7 mouse cellular contexts compared by ENCODE assay signal in genomic region chr7:141447110-141447991, GRCm38 (mm10). TPM values are rescaled to one million over a fixed set of nuclear protein-coding genes. Genes with fewer than 3 reads are reported as not detected.
DNase-seq lines count a peak whose midpoint lies in the region; ATAC-seq lines count a peak whose summit lies in the region.

Gene Rplp2, plus strand, starts transcription at chr7:141447370.

- peak within 1 kb of the TSS; percentile 88 for H3K27ac ChIP-seq in intestine, embryonic 16.5 days (ENCODE audit: low read length)
- H3K27ac ChIP-seq in midbrain, embryonic 11.5 days (ENCODE audit: low read depth, low read length) = peak within 1 kb of the TSS; percentile 62

- no peaks in the 10 kb centered on the region for H3K9me3 ChIP-seq in intestine, embryonic 16.5 days (ENCODE audit: control insufficient read depth, low read length)
- no peaks in the 10 kb centered on the region for H3K9me3 ChIP-seq in midbrain, embryonic 11.5 days (ENCODE audit: control insufficient read depth, low read length)

- peak within 1 kb of the TSS; percentile 77 for H3K4me3 ChIP-seq in intestine, embryonic 16.5 days (ENCODE audit: low read length)
- peak within 1 kb of the TSS; percentile 83 for H3K4me3 ChIP-seq in midbrain, embryonic 11.5 days (ENCODE audit: low read depth, low read length)

- H3K36me3 ChIP-seq in intestine, embryonic 16.5 days (ENCODE audit: control insufficient read depth, insufficient read depth, low read length) = peaks cover 14% of the 10 kb centered on the region; the same call in 1 of the 2 replicates
- H3K36me3 ChIP-seq in midbrain, embryonic 11.5 days (ENCODE audit: control insufficient read depth, insufficient read depth, low read length) = peaks cover 14% of the 10 kb centered on the region

- no peaks in the 10 kb centered on the region for H3K27me3 ChIP-seq in intestine, embryonic 16.5 days (replicated peaks; ENCODE audit: control insufficient read depth, insufficient read depth, low read length)
- no peaks in the 10 kb centered on the region for H3K27me3 ChIP-seq in midbrain, embryonic 11.5 days (ENCODE audit: control insufficient read depth, insufficient read depth, low read length)

- peak; percentile 94 to 95 for DNase-seq in adrenal gland, adult 18-20 months (ENCODE audit: low spot score in 2 of 2)
- DNase-seq in embryo, embryonic 11 days = peak; percentile 96
- peak; percentile 90 to 94 for DNase-seq in gastrocnemius, postnatal 36 days
- DNase-seq in left cerebral cortex, postnatal 36 days (ENCODE audit: low spot score in 2 of 2) = peak; percentile 98
- DNase-seq in midbrain, embryonic 11.5 days (ENCODE audit: low spot score, missing footprints) = peak; percentile 99
- peak; percentile 89 for DNase-seq in skeletal muscle tissue, adult 2 months (ENCODE audit: low read depth, low spot score)

- peak within 1 kb of the TSS; percentile 63 for H3K4me2 ChIP-seq in intestine, embryonic 16.5 days (ENCODE audit: low read depth, low read length)
- peak within 1 kb of the TSS; percentile 86 for H3K4me2 ChIP-seq in midbrain, embryonic 11.5 days

- peaks cover 32% of the 10 kb centered on the region for H3K4me1 ChIP-seq in intestine, embryonic 16.5 days (ENCODE audit: control insufficient read depth, insufficient read depth, low read length)
- peaks cover 22% of the 10 kb centered on the region for H3K4me1 ChIP-seq in midbrain, embryonic 11.5 days (ENCODE audit: control insufficient read depth, insufficient read depth, low read length)

- intact Hi-C loops in gastrocnemius, postnatal 36 days (cut with DNase I) = no loop called here
- intact Hi-C loops in left cerebral cortex, postnatal 36 days (cut with DNase I) = no loop called here

- WGBS in intestine, embryonic 16.5 days = under 1% methylated on average over 63 of the region's 63 CpGs
- WGBS in midbrain, embryonic 11.5 days = under 1% methylated on average over 63 of the region's 63 CpGs

- peak; percentile 90 for ATAC-seq in intestine, embryonic 16.5 days
- peak; percentile 91 for ATAC-seq in midbrain, embryonic 11.5 days (ENCODE audit: low FRiP score)

- H3K9ac ChIP-seq in intestine, embryonic 16.5 days (ENCODE audit: low read depth, low read length) = peak within 1 kb of the TSS; percentile 91
- peak within 1 kb of the TSS; percentile 91 for H3K9ac ChIP-seq in midbrain, embryonic 11.5 days (ENCODE audit: low read length)

RNA-seq across cellular contexts. Expression of gene Rplp2, which starts in this region (rescaled TPM):
- total RNA-seq in adrenal gland, adult 18-20 months (2021) = 1,000 to 10,000 TPM in 1 of 2 experiments, 100 to 1,000 TPM in 1; 949 to 1,096 TPM
- total RNA-seq in gastrocnemius, postnatal 36 days (2021) = 100 to 1,000 TPM; 466 to 562 TPM
- 1,164 and 1,258 TPM in 2 replicates for polyA plus RNA-seq in intestine, embryonic 16.5 days (2015; fragmentation: Nextera tagmentation; extraction: Ambion mirVana)
- 100 to 1,000 TPM; 493 to 570 TPM for total RNA-seq in left cerebral cortex, postnatal 36 days (2021)
- polyA plus RNA-seq in midbrain, embryonic 11.5 days (2014; fragmentation: Nextera tagmentation; extraction: Ambion mirVana) = 891 and 959 TPM in 2 replicates

Comparison
In these comparisons a context has a peak if more than half of its experiments do, and no peak if none do; other contexts are left out.
1. Peak in every context shown above with its lines: DNase-seq, ATAC-seq, H3K4me3 ChIP-seq and H3K27ac ChIP-seq.